Comparison of ENCODE assay signal across 8 mouse cellular contexts in genomic region chr2:119207961-119208343, GRCm38 (mm10). TPM values are rescaled to one million over a fixed set of nuclear protein-coding genes. Genes with fewer than 3 reads are reported as not detected.
DNase-seq lines count a peak whose midpoint lies in the region; ATAC-seq and TF ChIP-seq lines count a peak whose summit lies in the region.

No protein-coding gene starts in this region.

- peak overlapping the region; percentile 76 for H3K4me3 ChIP-seq in gastrocnemius, adult 2 months
- H3K4me3 ChIP-seq in G1E (ENCODE audit: low read depth, low read length) (peak overlapping the region; percentile 87), macrophage (ENCODE audit: inconsistent target) (peak overlapping the region; percentile 92)
- peak overlapping the region; percentile 71 for H3K4me3 ChIP-seq in hindbrain, embryonic 10.5 days

- no peaks in the 10 kb centered on the region for H3K27me3 ChIP-seq in G1E (ENCODE audit: insufficient read depth, low read length)
- H3K27me3 ChIP-seq in hindbrain, embryonic 10.5 days (ENCODE audit: insufficient read depth, poor library complexity, severe bottlenecking) = no peaks in the 10 kb centered on the region

- H3K79me2 ChIP-seq in macrophage (ENCODE audit: inconsistent target) = peaks cover 54% of the 10 kb centered on the region; the same call in 1 of the 2 replicates

- H3K36me3 ChIP-seq in G1E (replicated peaks) (peaks cover 34% of the 10 kb centered on the region), macrophage (ENCODE audit: inconsistent target) (peaks cover 22% of the 10 kb centered on the region; the same call in 1 of the 2 replicates)
- peaks cover 28% of the 10 kb centered on the region for H3K36me3 ChIP-seq in hindbrain, embryonic 10.5 days

- intact Hi-C loops in gastrocnemius, adult 2 months (cut with DNase I) = no loop called here

- H3K4me1 ChIP-seq in G1E (ENCODE audit: insufficient read depth, low read depth, low read length) = peaks cover 23% of the 10 kb centered on the region
- H3K4me1 ChIP-seq in hindbrain, embryonic 10.5 days (replicated peaks) = peaks cover 28% of the 10 kb centered on the region

- H3K9me3 ChIP-seq in G1E (replicated peaks) = no peaks in the 10 kb centered on the region
- H3K9me3 ChIP-seq in hindbrain, embryonic 10.5 days = no peaks in the 10 kb centered on the region

- no peak for DNase-seq in gastrocnemius, adult 2 months
- DNase-seq in gastrocnemius, postnatal 4 days (ENCODE audit: low spot score in 2 of 2) = no peak
- no peak for DNase-seq in G1E (ENCODE audit: low spot score)
- DNase-seq in hindbrain, embryonic 10.5 days (ENCODE audit: low spot score) = no peak
- DNase-seq in frontal cortex, postnatal 36 days (ENCODE audit: low spot score in 2 of 2) = no peak
- DNase-seq in right cerebral cortex, postnatal 10 days (ENCODE audit: low spot score in 2 of 2) = no peak
- no peak for DNase-seq in ovary, postnatal 36 days (ENCODE audit: low spot score)

- 26% methylated on average over 6 of the region's 6 CpGs for WGBS in hindbrain, embryonic 10.5 days
- WGBS in macrophage (ENCODE audit: missing documents) = 24% methylated on average over 6 of the region's 6 CpGs

- ATAC-seq in G1E (ENCODE audit: extremely low read depth, insufficient number of reproducible peaks, low FRiP score, poor library complexity, severe bottlenecking) = no peak

- TF ChIP-seq CTCF in gastrocnemius, adult 2 months (IDR thresholded peaks at IDR 0.05) = no peak
- no peak for TF ChIP-seq CTCF in G1E (IDR thresholded peaks at IDR 0.05; ENCODE audit: low read depth, low read length)

- H3K27ac ChIP-seq in gastrocnemius, adult 2 months = peak overlapping the region; percentile 94
- peak overlapping the region; percentile 91 for H3K27ac ChIP-seq in hindbrain, embryonic 10.5 days
- peak overlapping the region; percentile 81 for H3K27ac ChIP-seq in macrophage

RNA-seq across cellular contexts. Expression of gene Zfyve19, which starts 0.5 kb away (rescaled TPM):
- total RNA-seq in gastrocnemius, adult 2 months (2021) = 10 to 100 TPM; 13.3 to 13.9 TPM
- 10 to 100 TPM; 24.6 to 25.9 TPM for total RNA-seq in gastrocnemius, postnatal 4 days (2021)
- 18.4 and 23.4 TPM in 2 replicates for total RNA-seq in G1E (2014; fragmentation: Nextera tagmentation)
- total RNA-seq in G1E (2017) = 26.8 and 28.9 TPM in 2 replicates
- 18.8 and 22.7 TPM in 2 replicates for polyA plus RNA-seq in G1E (2012)
- polyA plus RNA-seq in hindbrain, embryonic 10.5 days (2016; fragmentation: Nextera tagmentation; extraction: Ambion mirVana) = 52.2 and 57.4 TPM in 2 replicates
- 100 to 1,000 TPM in 1 of 26 experiments, 10 to 100 TPM in 22, 1 to 10 TPM in 3; 6.2 to 103 (median 35.1) TPM for total RNA-seq in macrophage (2018; cell fraction: chromatin; rRNA removed)
- total RNA-seq in macrophage (2018; cell fraction: cytosol; rRNA removed) = 10 to 100 TPM; 10.1 to 27.6 (median 20.1) TPM
- total RNA-seq in macrophage (2018; cell fraction: nucleus; rRNA removed) = 10 to 100 TPM in 23 of 26 experiments, 1 to 10 TPM in 3; 5.2 to 75.6 (median 22.9) TPM
- 19.2 to 23.2 TPM (median 20.3 TPM) in 3 replicates for polyA plus RNA-seq in macrophage (2018)

RNA-seq across cellular contexts. Expression of gene Dnajc17, which starts 0.6 kb away (rescaled TPM):
- total RNA-seq in gastrocnemius, adult 2 months (2021) = 1 to 10 TPM; 6.6 to 8.6 TPM
- 10 to 100 TPM; 16.7 to 17.2 TPM for total RNA-seq in gastrocnemius, postnatal 4 days (2021)
- total RNA-seq in G1E (2014; fragmentation: Nextera tagmentation) (17.0 and 41.4 TPM in 2 replicates), G1E (2017) (16.9 and 24.9 TPM in 2 replicates)
- polyA plus RNA-seq in G1E (2012) (32.5 TPM in 2 replicates), macrophage (2018) (14.2 to 28.9 TPM (median 14.3 TPM) in 3 replicates)
- polyA plus RNA-seq in hindbrain, embryonic 10.5 days (2016; fragmentation: Nextera tagmentation; extraction: Ambion mirVana) = 22.9 and 24.9 TPM in 2 replicates
- total RNA-seq in macrophage (2018; cell fraction: chromatin; rRNA removed) = 10 to 100 TPM in 23 of 26 experiments, 1 to 10 TPM in 3; 6.6 to 47.0 (median 29.7) TPM
- total RNA-seq in macrophage (2018; cell fraction: cytosol; rRNA removed) = 10 to 100 TPM in 23 of 26 experiments, 1 to 10 TPM in 3; 8.5 to 18.7 (median 14.4) TPM
- total RNA-seq in macrophage (2018; cell fraction: nucleus; rRNA removed) = 10 to 100 TPM in 19 of 26 experiments, 1 to 10 TPM in 7; 5.8 to 35.6 (median 14.1) TPM

RNA-seq across cellular contexts. Expression of gene Ppp1r14d, which starts 21.8 kb away (rescaled TPM):
- total RNA-seq in gastrocnemius, adult 2 months (2021) = not detected
- not detected for total RNA-seq in gastrocnemius, postnatal 4 days (2021)
- total RNA-seq in G1E (2014; fragmentation: Nextera tagmentation) (not detected in 2 replicates), G1E (2017) (not detected in 2 replicates)
- polyA plus RNA-seq in G1E (2012) (not detected in 2 replicates), macrophage (2018) (not detected in 3 replicates)
- polyA plus RNA-seq in hindbrain, embryonic 10.5 days (2016; fragmentation: Nextera tagmentation; extraction: Ambion mirVana) = not detected in 2 replicates
- total RNA-seq in macrophage (2018; cell fraction: chromatin; rRNA removed) = not detected
- total RNA-seq in macrophage (2018; cell fraction: cytosol; rRNA removed) = not detected
- not detected for total RNA-seq in macrophage (2018; cell fraction: nucleus; rRNA removed)

RNA-seq across cellular contexts. Expression of gene Spint1, which starts 29.2 kb away (rescaled TPM):
- not detected for total RNA-seq in gastrocnemius, adult 2 months (2021)
- under 1 TPM in 1 of 2 experiments, not detected in 1; 0.15 TPM for total RNA-seq in gastrocnemius, postnatal 4 days (2021)
- total RNA-seq in G1E (2014; fragmentation: Nextera tagmentation) (not detected in 2 replicates), G1E (2017) (0.55 TPM in 1 of 2 replicates, not detected in the other)
- polyA plus RNA-seq in G1E (2012) (not detected in 2 replicates), macrophage (2018) (0.32 to 0.56 TPM (median 0.54 TPM) in 3 replicates)
- 5.4 and 8.2 TPM in 2 replicates for polyA plus RNA-seq in hindbrain, embryonic 10.5 days (2016; fragmentation: Nextera tagmentation; extraction: Ambion mirVana)
- total RNA-seq in macrophage (2018; cell fraction: chromatin; rRNA removed) = not detected
- total RNA-seq in macrophage (2018; cell fraction: cytosol; rRNA removed) = under 1 TPM; 0.05 to 0.52 (median 0.20) TPM
- under 1 TPM in 16 of 26 experiments, not detected in 10; 0.21 to 0.99 (median 0.39) TPM for total RNA-seq in macrophage (2018; cell fraction: nucleus; rRNA removed)

RNA-seq across cellular contexts. Expression of gene Gm14137, which starts 33.6 kb away (rescaled TPM):
- total RNA-seq in gastrocnemius, adult 2 months (2021) = not detected
- total RNA-seq in gastrocnemius, postnatal 4 days (2021) = under 1 TPM in 1 of 2 experiments, not detected in 1; 0.10 TPM
- total RNA-seq in G1E (2014; fragmentation: Nextera tagmentation) (not detected in 2 replicates), G1E (2017) (0.06 and 0.16 TPM in 2 replicates)
- polyA plus RNA-seq in G1E (2012) (0.02 TPM in 1 of 2 replicates, not detected in the other), macrophage (2018) (not detected in 3 replicates)
- polyA plus RNA-seq in hindbrain, embryonic 10.5 days (2016; fragmentation: Nextera tagmentation; extraction: Ambion mirVana) = 0.75 and 0.85 TPM in 2 replicates
- not detected for total RNA-seq in macrophage (2018; cell fraction: chromatin; rRNA removed)
- not detected for total RNA-seq in macrophage (2018; cell fraction: cytosol; rRNA removed)
- total RNA-seq in macrophage (2018; cell fraction: nucleus; rRNA removed) = not detected
